Mouse (Mus musculus) B cell, adult 62 days (primary cell): ENCODE results near the gene Pnpla3. TPM values are rescaled to one million over a fixed set of nuclear protein-coding genes. Genes with fewer than 3 reads are reported as not detected.

ENCODE experiments used
- total RNA-seq: library from RNA; stranded (reverse); gene quantifications from 4 replicates; pipeline ENCODE4 v1.2.4, GENCODE M21; 2023

The Pnpla3 gene
- not detected in 4 replicates for total RNA-seq

DNA sequence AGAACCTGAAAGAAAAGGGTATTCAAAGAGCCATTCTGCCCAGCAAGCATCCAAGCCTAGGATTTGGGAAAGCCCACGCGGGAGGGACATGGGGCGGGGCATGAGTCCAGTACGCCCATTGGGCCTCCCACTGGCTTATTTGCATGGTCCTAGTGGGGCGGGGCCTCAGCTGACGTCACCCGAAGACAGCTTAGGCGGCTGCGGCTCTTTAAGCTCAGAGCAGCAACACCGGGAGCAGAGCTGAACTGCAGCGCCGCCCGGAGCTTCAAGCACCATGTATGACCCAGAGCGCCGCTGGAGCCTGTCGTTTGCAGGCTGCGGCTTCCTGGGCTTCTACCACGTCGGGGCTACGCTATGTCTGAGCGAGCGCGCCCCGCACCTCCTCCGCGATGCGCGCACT is at the start of gene Pnpla3:
Pnpla3 (plus strand) TSS at position 238 of the 400 bp plus-strand sequence.

DNA sequence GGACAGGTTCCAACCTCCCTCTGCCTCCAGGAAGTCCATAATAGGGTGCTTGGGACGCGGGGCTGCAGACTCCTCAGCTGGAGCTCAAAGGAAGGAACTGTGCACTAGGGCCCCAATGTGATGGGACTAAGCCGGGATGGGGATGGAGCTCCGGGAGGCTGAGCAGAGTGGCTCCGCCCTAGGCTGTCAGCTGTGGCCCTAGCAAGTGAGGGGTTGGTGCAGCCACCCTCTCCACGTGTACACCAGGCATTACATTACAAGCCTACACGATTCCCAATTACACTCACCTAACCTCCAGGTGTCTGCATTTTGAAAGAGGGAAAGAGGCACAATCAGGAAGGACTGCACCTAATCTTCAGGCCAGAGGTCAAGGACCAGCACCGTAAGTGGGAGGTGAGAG is 44.6 kb upstream of the Pnpla3 start, which contains the start of gene Pnpla5:
Pnpla5 (minus strand) TSS at position 101 of the 400 bp plus-strand sequence.

DNA sequence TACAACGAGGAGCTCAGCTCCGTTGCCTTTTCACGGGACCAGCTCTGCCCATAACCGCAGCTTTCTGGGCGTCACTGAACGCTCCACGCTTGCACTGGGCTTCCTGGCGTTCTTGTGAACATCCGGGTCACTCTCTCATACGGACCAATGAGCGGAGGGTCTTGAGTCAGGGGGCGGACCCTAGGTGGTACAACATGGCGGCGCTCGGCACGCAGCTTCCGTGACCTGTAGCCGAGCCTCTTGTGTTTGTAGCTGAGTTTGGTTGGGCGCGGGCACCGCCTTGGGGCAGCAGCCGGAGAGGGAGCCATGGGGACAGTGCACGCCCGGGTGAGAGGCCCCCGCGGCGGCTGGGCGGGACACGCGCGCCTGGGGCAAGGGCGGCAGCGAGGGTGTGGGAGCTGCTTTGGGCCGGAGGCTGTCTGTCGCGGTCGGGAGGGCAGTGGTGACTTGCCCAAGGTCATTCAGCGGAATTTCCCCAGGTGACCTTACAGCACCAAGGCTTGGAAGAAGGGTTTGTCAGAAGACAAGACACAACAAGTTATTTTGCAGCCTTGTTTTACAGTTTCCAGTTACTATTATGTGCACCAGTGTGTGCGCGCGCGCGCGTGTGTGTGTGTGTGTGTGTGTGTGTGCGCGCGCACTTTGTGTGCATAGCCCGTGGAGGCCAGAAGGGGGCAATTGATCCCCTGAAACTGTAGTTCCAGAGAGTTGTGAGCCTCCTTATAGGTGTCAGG is 24.6 kb downstream of the Pnpla3 start, which contains the start of gene Samm50:
Samm50 (plus strand) TSS at position 184 of the 734 bp plus-strand sequence.

DNA sequence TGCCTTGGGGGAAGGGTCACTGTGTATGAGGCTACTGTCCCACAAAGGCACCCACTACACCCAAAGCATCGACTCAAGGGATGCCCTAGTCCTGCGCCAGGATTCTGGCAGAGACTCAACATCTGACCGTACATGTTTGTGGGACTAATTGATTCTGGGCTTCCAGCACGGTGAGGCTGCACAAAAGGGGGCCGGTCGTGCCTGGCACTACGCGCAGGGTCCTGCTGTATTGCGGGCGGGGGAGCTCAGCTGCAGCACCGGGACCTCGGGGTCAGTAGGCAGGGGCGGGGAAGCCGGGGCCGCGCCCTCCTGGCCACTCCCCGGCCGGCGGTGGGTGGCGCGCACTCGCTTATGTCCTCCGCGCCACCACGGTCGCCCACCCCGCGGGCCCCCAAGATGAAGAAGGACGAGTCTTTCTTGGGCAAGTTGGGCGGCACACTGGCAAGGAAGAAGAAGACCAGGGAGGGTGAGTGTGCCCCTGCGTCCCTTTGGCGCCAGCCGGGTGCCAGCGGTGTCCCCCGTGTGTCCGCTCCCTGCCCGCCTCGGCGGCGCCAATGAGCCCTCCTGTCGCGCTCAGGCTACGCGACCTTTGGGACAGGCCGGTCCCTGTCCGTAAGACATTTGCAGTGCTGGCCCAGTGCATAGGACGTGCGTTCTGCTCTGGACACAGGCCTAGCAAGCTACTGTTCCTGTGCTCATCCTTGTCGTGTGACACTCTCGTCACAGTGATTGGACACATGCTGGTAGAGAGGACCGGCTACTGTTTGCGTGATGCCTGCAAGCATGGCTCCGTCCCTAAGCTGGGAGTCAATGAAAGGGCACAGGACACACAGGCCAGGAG is 64.3 kb downstream of the Pnpla3 start, which contains the start of gene Parvb:
Parvb (plus strand) TSS at position 323 of the 841 bp plus-strand sequence.

Other genes starting within 250 kb of the Pnpla3 start
- gene Efcab6, start 102.5 kb upstream of the Pnpla3 start, total RNA-seq, result not detected in 4 replicates
- gene Sult4a1, start 62.1 kb upstream of the Pnpla3 start, total RNA-seq, result not detected in 4 replicates
- not detected in 4 replicates for gene Pnpla5, start 44.7 kb upstream of the Pnpla3 start, total RNA-seq
- gene Samm50, start 24.4 kb downstream of the Pnpla3 start, total RNA-seq, result 72.5 to 82.5 TPM (median 79.1 TPM) in 4 replicates
- 0.30 to 2.0 TPM (median 1.2 TPM) in 4 replicates for gene Parvb, start 64.2 kb downstream of the Pnpla3 start, total RNA-seq
- 94.7 to 100 TPM (median 96.8 TPM) in 4 replicates for gene Parvg, start 156.2 kb downstream of the Pnpla3 start, total RNA-seq